Mouse (Mus musculus) testis, adult 2 months (tissue): ENCODE data around the gene Gm11639.

ENCODE experiments used
- CTCF ChIP-seq: fragments of 200-500 bp; IDR thresholded peaks from 2 replicates; pipeline ENCODE4 v1.5.1; 2012; ENCODE audit warnings: low read depth, mild to moderate bottlenecking, inconsistent platforms, low read length, moderate library complexity; ENCODE audit not compliant: control insufficient read depth, insufficient read depth, insufficient replicate concordance
- POLR2A ChIP-seq: fragments of 200-500 bp; IDR thresholded peaks from 2 replicates; pipeline ENCODE4 v1.6.1; 2012; ENCODE audit warnings: low read depth, mild to moderate bottlenecking, inconsistent platforms, low read length, moderate library complexity; ENCODE audit not compliant: control insufficient read depth

GRCm38 (mm10) chr11:105009232-105009631, 323.7 kb downstream of the Gm11639 start:
- TF ChIP-seq CTCF (no peak), POLR2A (no peak)
